Mouse (Mus musculus): ENCODE data around the gene Akap1. TPM values are rescaled to one million over a fixed set of nuclear protein-coding genes. Genes with fewer than 3 reads are reported as not detected.
A peak's percentile ranks its signal among the peaks of the same experiment; 100 is the strongest.
"Not testable (repeated sequence)": the region's sequence is repeated elsewhere in the genome, so short reads cannot be mapped to it uniquely, and the experiment has no call there.

Akap1 gene
- polyA plus RNA-seq, 1 experiment from 2014 or later, result 20.2 TPM

DNA sequence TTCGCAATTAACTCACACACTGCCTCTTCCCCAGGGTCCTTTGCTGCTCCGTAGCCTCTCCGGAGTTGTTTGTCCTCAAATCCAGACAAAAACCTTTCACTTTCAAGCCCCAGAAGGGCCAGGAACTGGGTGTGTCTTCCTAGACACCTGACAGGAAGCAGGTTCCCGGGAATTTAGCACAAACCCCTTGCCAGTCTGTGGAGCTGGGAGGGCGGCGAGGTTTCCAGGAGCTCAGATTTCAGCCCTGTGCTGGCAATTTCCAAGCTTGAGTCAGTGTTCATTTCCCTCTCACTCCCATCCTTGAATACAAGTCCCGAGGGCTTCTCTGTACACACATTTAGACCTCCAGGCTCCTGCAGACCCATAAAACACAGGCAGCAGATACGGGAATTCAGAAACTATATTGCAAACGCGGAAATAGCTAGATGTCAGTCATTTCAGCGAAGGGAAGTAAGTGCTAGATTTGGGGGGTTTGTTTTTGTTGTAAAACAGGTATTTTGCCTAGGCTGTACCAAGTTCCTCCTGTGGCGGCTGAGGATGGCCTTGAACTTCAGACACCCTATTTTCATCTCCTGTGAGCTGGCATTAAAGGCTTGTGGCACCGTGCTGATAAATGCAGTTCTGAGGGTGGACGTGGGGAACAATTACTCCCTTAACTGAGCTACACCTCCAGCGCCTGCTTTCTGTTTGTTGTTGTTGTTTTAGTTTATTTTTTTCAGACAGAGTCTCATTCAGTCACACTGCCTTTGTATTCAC, 33.4 kb upstream of the Akap1 start:
- ATAC-seq (ENCODE audit: insufficient number of reproducible peaks, low FRiP score, low TSS enrichment, low read depth), result 0 out of 2 replicates have a peak, but pooled peaks have one; percentile 34
- Histone ChIP-seq H3K36me3 (no peaks in the 10 kb centered on the region), H3K9ac (no peak overlapping the region), H3K4me2 (replicated peaks) (peak overlapping the region; percentile 23), H3K27ac (replicated peaks) (no peak overlapping the region), H3K4me3 (replicated peaks) (peak overlapping the region; percentile 19; the same call in 1 of the 2 replicates), H3K4me1 (peaks cover 7% of the 10 kb centered on the region; the same call in 1 of the 2 replicates), H3K9me3 (replicated peaks) (no peaks in the 10 kb centered on the region), H3K27me3 (no peaks in the 10 kb centered on the region)
- WGBS, result 25% methylated on average over 15 of the region's 15 CpGs

GRCm38 (mm10) chr11:88895800-88896232, 31.4 kb upstream of the Akap1 start:
- not testable (repeated sequence) for H3K27ac ChIP-seq (replicated peaks); H3K27me3 ChIP-seq; H3K36me3 ChIP-seq; H3K4me2 ChIP-seq (replicated peaks); H3K9me3 ChIP-seq (replicated peaks); ATAC-seq (ENCODE audit: insufficient number of reproducible peaks, low FRiP score, low TSS enrichment, low read depth); H3K9ac ChIP-seq; H3K4me1 ChIP-seq
- WGBS, result 28% methylated on average over 31 of the region's 39 CpGs
- peak overlapping the region; percentile 32 for H3K4me3 ChIP-seq (replicated peaks)

GRCm38 (mm10) chr11:88895235-88895634, 30.8 kb upstream of the Akap1 start:
- WGBS, result 44% methylated on average over 15 of the region's 20 CpGs

DNA sequence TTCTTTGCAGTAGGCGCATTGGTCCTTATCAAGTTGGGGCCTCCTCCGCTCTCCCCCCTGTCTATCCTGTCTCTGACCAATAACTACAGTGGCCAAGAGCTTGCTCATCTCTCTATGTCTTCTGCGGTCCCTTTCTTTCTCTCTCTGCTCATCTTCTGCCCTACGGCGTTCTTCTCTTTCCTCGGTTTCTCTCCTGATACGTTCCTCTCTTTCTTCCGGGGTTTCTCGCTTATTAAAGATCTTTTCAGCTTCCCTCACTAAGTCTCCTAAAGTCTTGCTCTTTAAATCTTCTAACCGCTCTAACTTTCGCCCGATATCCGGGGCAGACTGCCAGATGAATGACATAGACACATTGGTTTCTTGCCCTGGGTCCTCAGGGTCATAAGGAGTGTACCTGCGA, 29.9 kb upstream of the Akap1 start:
- not testable (repeated sequence) for H3K4me1 ChIP-seq; H3K9ac ChIP-seq; H3K27ac ChIP-seq (replicated peaks); H3K9me3 ChIP-seq (replicated peaks); H3K4me3 ChIP-seq (replicated peaks); H3K27me3 ChIP-seq; H3K4me2 ChIP-seq (replicated peaks); H3K36me3 ChIP-seq; ATAC-seq (ENCODE audit: insufficient number of reproducible peaks, low FRiP score, low TSS enrichment, low read depth)
- WGBS, result 98% methylated on average over 11 of the region's 14 CpGs

More at GRCm38 (mm10) chr11:88895235-88895634, 30.8 kb upstream of the Akap1 start:
- not testable (repeated sequence) for H3K36me3 ChIP-seq; ATAC-seq (ENCODE audit: insufficient number of reproducible peaks, low FRiP score, low TSS enrichment, low read depth); H3K9ac ChIP-seq; H3K27me3 ChIP-seq; H3K4me3 ChIP-seq (replicated peaks); H3K9me3 ChIP-seq (replicated peaks); H3K4me1 ChIP-seq; H3K27ac ChIP-seq (replicated peaks)
- peak overlapping the region; percentile 32; the same call in 1 of the 2 replicates for H3K4me2 ChIP-seq (replicated peaks)

DNA sequence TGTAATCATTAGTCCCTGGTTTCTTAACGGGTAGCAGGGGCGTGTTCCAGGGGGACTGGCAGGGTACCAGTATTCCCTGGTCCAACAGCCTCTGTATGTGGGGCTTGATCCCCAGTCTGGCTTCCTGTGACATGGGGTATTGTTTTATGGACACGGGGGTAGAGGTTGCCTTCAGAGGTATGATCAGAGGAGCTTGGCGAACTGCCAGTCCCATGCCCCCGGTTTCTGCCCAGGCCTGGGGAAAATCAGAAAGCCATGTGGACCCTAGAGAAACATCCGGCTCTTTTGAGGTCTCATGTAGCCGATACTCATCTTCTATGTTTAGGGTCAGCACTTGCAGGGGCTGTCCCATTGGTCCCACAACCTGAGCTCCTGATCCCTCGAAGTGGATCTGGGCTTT, 29.1 kb upstream of the Akap1 start:
- H3K4me1 ChIP-seq; H3K9me3 ChIP-seq (replicated peaks); ATAC-seq (ENCODE audit: insufficient number of reproducible peaks, low FRiP score, low TSS enrichment, low read depth); H3K27ac ChIP-seq (replicated peaks); H3K36me3 ChIP-seq; H3K4me2 ChIP-seq (replicated peaks); H3K27me3 ChIP-seq; H3K9ac ChIP-seq; H3K4me3 ChIP-seq (replicated peaks): not testable (repeated sequence)
- 94% methylated on average over 4 of the region's 8 CpGs for WGBS

GRCm38 (mm10) chr11:88892789-88893188, 28.4 kb upstream of the Akap1 start:
- not testable (repeated sequence) for H3K4me1 ChIP-seq; H3K27ac ChIP-seq (replicated peaks)
- WGBS, result 96% methylated on average over 22 of the region's 24 CpGs

GRCm38 (mm10) chr11:88891921-88892561, 27.7 kb upstream of the Akap1 start:
- not testable (repeated sequence) for H3K27ac ChIP-seq (replicated peaks); H3K36me3 ChIP-seq; ATAC-seq (ENCODE audit: insufficient number of reproducible peaks, low FRiP score, low TSS enrichment, low read depth); H3K27me3 ChIP-seq; H3K9ac ChIP-seq; H3K4me3 ChIP-seq (replicated peaks); H3K4me1 ChIP-seq; H3K9me3 ChIP-seq (replicated peaks); H3K4me2 ChIP-seq (replicated peaks)
- 95% methylated on average over 21 of the region's 24 CpGs for WGBS

More at GRCm38 (mm10) chr11:88892789-88893188, 28.4 kb upstream of the Akap1 start:
- H3K9ac ChIP-seq; H3K27me3 ChIP-seq; H3K4me3 ChIP-seq (replicated peaks); H3K36me3 ChIP-seq; H3K9me3 ChIP-seq (replicated peaks); H3K4me2 ChIP-seq (replicated peaks); ATAC-seq (ENCODE audit: insufficient number of reproducible peaks, low FRiP score, low TSS enrichment, low read depth): not testable (repeated sequence)

DNA sequence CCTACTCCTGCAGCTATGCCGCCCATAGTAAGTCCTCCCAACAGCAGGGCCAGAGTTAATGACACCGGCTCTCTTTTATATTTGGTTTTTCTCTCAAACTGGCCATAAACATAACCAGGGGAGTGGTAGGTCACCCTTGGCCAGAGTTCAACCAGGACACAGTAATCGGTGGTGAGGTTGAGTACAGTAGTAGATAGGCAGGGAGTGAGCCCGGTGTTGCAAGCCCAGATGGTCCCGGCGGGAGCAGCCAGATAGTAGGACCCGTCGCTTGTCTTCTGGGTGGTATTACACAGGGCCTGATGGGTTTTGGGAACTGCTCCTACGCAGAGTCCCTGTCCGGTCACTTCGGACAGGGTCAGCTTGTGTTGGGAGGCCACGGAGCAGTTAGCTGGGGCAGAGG, 27.1 kb upstream of the Akap1 start:
- ATAC-seq (ENCODE audit: insufficient number of reproducible peaks, low FRiP score, low TSS enrichment, low read depth); H3K27ac ChIP-seq (replicated peaks); H3K4me3 ChIP-seq (replicated peaks); H3K36me3 ChIP-seq; H3K9me3 ChIP-seq (replicated peaks); H3K27me3 ChIP-seq; H3K4me2 ChIP-seq (replicated peaks); H3K4me1 ChIP-seq; H3K9ac ChIP-seq: not testable (repeated sequence)
- 97% methylated on average over 12 of the region's 12 CpGs for WGBS

DNA sequence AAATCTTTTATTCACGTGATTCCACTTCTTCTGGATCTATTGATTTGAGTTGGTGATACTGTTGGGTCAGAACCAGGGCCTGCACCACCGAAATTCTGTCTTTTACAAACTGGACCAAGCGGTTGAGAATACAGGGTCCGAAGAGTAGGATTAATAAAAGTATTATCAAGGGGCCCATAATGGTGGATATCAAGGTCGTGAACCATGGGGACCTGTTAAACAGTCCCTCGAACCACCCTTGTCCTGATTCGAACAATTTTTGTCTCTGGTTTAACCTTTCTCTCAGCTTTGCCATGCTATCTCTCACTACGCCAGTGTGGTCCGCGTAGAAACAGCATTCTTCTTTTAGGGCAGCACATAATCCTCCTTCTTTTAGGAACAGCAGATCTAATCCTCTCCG, 26.5 kb upstream of the Akap1 start:
- 93% methylated on average over 6 of the region's 11 CpGs for WGBS
- not testable (repeated sequence) for H3K27me3 ChIP-seq; H3K9me3 ChIP-seq (replicated peaks); H3K4me1 ChIP-seq; H3K4me2 ChIP-seq (replicated peaks); H3K27ac ChIP-seq (replicated peaks); H3K9ac ChIP-seq; H3K36me3 ChIP-seq; H3K4me3 ChIP-seq (replicated peaks); ATAC-seq (ENCODE audit: insufficient number of reproducible peaks, low FRiP score, low TSS enrichment, low read depth)

GRCm38 (mm10) chr11:88888996-88889395, 24.6 kb upstream of the Akap1 start:
- Histone ChIP-seq H3K9me3 (replicated peaks) (no peaks in the 10 kb centered on the region), H3K9ac (no peak overlapping the region), H3K4me1 (no peaks in the 10 kb centered on the region), H3K4me2 (replicated peaks) (no peak overlapping the region), H3K27me3 (no peaks in the 10 kb centered on the region), H3K36me3 (no peaks in the 10 kb centered on the region), H3K27ac (replicated peaks) (no peak overlapping the region), H3K4me3 (replicated peaks) (no peak overlapping the region)
- 82% methylated on average over 2 of the region's 2 CpGs for WGBS
- no peak for ATAC-seq (ENCODE audit: insufficient number of reproducible peaks, low FRiP score, low TSS enrichment, low read depth)

- ATAC-seq (ENCODE audit: insufficient number of reproducible peaks, low FRiP score, low TSS enrichment, low read depth), result no peak
- no peak overlapping the region for H3K4me3 ChIP-seq (replicated peaks)
- H3K9me3 ChIP-seq (replicated peaks), result no peaks in the 10 kb centered on the region
- WGBS, result 53% methylated on average over 8 of the region's 8 CpGs
- H3K27me3 ChIP-seq, result no peaks in the 10 kb centered on the region
- H3K4me2 ChIP-seq (replicated peaks), result no peak overlapping the region
- no peak overlapping the region for H3K9ac ChIP-seq
- H3K36me3 ChIP-seq, result no peaks in the 10 kb centered on the region
- no peak overlapping the region for H3K27ac ChIP-seq (replicated peaks)
- no peaks in the 10 kb centered on the region for H3K4me1 ChIP-seq
Observed at GRCm38 (mm10) chr11:88884376-88885065, 20.1 kb upstream of the Akap1 start.

Data from embryonic facial prominence, embryonic 15.5 days (tissue).